Mouse (Mus musculus): ENCODE data around the gene Gmeb2. TPM values are rescaled to one million over a fixed set of nuclear protein-coding genes. Genes with fewer than 3 reads are reported as not detected.

Gmeb2 gene
- polyA plus RNA-seq, 1 experiment from 2014 or later, result 7.4 TPM

DNA sequence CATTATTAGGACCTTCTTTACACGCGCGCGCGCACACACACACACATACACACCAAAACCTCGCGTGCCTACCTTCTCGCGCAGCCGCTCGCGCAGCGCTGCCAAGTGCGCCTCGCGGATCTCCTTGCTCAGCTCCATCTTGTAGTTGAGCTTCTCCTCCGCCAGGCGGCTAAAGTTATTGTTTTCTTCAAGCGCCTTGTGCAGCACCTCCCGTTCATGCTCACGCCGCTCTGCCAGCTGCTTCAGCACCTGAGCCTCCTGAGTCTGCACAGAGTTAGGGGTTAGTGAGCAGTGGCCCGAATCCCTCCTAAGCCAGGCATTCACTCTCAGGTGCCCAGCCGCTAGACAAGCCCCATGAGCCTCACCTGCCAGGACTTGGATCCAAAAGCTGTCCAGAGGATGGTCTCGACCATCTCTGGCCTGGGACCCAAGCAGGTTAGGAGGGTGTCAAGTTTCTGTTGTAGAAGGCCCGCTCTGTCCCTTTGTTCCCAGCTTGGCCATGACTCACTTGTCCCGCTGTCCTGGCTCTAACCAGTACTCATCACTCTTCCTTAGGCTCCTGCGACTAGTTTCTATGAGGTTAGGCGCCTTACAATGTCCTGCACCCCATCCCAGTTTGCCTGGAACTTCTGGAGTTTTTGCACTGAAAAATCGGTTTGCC lies 19.4 kb upstream of the Gmeb2 start:
- Histone ChIP-seq H3K4me3 (no peak overlapping the region; the same call in 1 of the 2 replicates), H3K4me2 (no peak overlapping the region), H3K27me3 (peaks cover 58% of the 10 kb centered on the region), H3K9ac (no peak overlapping the region), H3K4me1 (replicated peaks) (peaks cover 4% of the 10 kb centered on the region; the same call in 1 of the 2 replicates), H3K9me3 (replicated peaks) (no peaks in the 10 kb centered on the region), H3K27ac (no peak overlapping the region), H3K36me3 (0 out of 2 replicates have a peak, but pooled peaks cover 4% of the 10 kb centered on the region)
- 10% methylated on average over 30 of the region's 30 CpGs for WGBS
- no peak for ATAC-seq (replicated peaks; ENCODE audit: insufficient number of reproducible peaks, insufficient read depth, low FRiP score, low read depth)

DNA sequence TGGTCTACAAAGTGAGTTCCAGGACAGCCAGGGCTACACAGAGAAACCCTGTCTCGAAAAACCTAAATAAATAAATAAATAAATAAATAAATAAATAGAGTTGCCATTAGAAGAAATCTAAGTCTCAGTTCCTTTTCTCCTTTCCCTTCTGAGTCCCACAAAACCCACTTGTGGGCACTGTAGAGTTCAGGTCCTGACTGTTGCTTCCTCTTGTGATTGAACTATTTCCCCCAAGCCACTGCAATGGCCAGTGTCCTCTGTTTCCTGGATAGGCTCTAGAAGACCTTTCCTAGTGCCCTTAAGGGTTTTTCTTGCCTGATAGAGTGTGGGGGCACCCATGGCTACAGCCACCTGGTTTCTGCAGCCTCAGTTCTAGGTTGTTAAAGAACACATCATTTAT lies 17.1 kb upstream of the Gmeb2 start:
- H3K9me3 ChIP-seq (replicated peaks), result no peaks in the 10 kb centered on the region
- no peak overlapping the region for H3K27ac ChIP-seq
- no peak overlapping the region for H3K4me3 ChIP-seq
- peaks cover 4% of the 10 kb centered on the region; the same call in 1 of the 2 replicates for H3K4me1 ChIP-seq (replicated peaks)
- no peak overlapping the region for H3K4me2 ChIP-seq
- H3K36me3 ChIP-seq, result peaks cover 21% of the 10 kb centered on the region
- 80% methylated on average over 1 of the region's 1 CpGs for WGBS
- no peak overlapping the region for H3K9ac ChIP-seq
- no peak for ATAC-seq (replicated peaks; ENCODE audit: insufficient number of reproducible peaks, insufficient read depth, low FRiP score, low read depth)
- H3K27me3 ChIP-seq, result peaks cover 42% of the 10 kb centered on the region

- no peak for ATAC-seq (replicated peaks; ENCODE audit: insufficient number of reproducible peaks, insufficient read depth, low FRiP score, low read depth)
- no peak overlapping the region for H3K27ac ChIP-seq
- no peak overlapping the region for H3K4me3 ChIP-seq
- no peak overlapping the region for H3K4me2 ChIP-seq
- H3K36me3 ChIP-seq, result peaks cover 21% of the 10 kb centered on the region
- no peak overlapping the region for H3K9ac ChIP-seq
- H3K9me3 ChIP-seq (replicated peaks), result no peaks in the 10 kb centered on the region
- WGBS, result 23% methylated on average over 3 of the region's 3 CpGs
- H3K27me3 ChIP-seq, result peaks cover 21% of the 10 kb centered on the region
- H3K4me1 ChIP-seq (replicated peaks), result 0 out of 2 replicates have a peak, but pooled peaks cover 1% of the 10 kb centered on the region
Observed at GRCm38 (mm10) chr2:181302041-181302440, 14.2 kb upstream of the Gmeb2 start.

DNA sequence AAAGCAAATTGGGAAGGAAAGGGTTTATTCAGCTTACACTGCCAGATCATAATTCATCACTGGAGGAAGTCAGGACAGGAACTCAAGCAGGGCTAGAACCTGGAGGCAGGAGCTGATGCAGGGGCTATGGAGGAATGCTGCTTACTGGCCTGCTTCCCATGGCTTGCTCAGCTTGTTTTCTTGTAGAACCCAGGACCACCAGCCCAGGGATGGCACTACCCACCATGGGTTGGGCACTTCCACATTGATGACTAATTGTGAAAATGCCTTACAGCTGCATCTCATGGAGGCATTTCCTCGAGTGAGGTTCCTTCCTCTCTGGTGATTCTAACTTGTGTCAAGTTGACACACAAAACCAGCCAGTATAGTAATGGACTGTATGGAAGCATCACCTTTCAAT lies 3.1 kb upstream of the Gmeb2 start:
- H3K4me1 ChIP-seq (replicated peaks), result peaks cover 16% of the 10 kb centered on the region
- no peaks in the 10 kb centered on the region for H3K27me3 ChIP-seq
- ATAC-seq (replicated peaks; ENCODE audit: insufficient number of reproducible peaks, insufficient read depth, low FRiP score, low read depth), result no peak
- H3K9me3 ChIP-seq (replicated peaks), result no peaks in the 10 kb centered on the region
- H3K4me2 ChIP-seq, result no peak overlapping the region
- WGBS, result 61% methylated on average over 1 of the region's 1 CpGs
- no peak overlapping the region for H3K4me3 ChIP-seq
- no peak overlapping the region for H3K9ac ChIP-seq
- H3K27ac ChIP-seq, result no peak overlapping the region
- no peaks in the 10 kb centered on the region for H3K36me3 ChIP-seq

- peaks cover 2% of the 10 kb centered on the region; the same call in 1 of the 2 replicates for H3K36me3 ChIP-seq
- H3K4me2 ChIP-seq, result peak overlapping the region; percentile 71
- ATAC-seq (replicated peaks; ENCODE audit: insufficient number of reproducible peaks, insufficient read depth, low FRiP score, low read depth), result no peak
- H3K9ac ChIP-seq, result peak overlapping the region; percentile 59; the same call in 1 of the 2 replicates
- 70% methylated on average over 3 of the region's 3 CpGs for WGBS
- H3K27me3 ChIP-seq, result no peaks in the 10 kb centered on the region
- peaks cover 16% of the 10 kb centered on the region for H3K4me1 ChIP-seq (replicated peaks)
- no peaks in the 10 kb centered on the region for H3K9me3 ChIP-seq (replicated peaks)
- peak overlapping the region; percentile 83 for H3K4me3 ChIP-seq
- peak overlapping the region; percentile 95 for H3K27ac ChIP-seq
Observed at GRCm38 (mm10) chr2:181288691-181289090, 856 bp upstream of the Gmeb2 start.

DNA sequence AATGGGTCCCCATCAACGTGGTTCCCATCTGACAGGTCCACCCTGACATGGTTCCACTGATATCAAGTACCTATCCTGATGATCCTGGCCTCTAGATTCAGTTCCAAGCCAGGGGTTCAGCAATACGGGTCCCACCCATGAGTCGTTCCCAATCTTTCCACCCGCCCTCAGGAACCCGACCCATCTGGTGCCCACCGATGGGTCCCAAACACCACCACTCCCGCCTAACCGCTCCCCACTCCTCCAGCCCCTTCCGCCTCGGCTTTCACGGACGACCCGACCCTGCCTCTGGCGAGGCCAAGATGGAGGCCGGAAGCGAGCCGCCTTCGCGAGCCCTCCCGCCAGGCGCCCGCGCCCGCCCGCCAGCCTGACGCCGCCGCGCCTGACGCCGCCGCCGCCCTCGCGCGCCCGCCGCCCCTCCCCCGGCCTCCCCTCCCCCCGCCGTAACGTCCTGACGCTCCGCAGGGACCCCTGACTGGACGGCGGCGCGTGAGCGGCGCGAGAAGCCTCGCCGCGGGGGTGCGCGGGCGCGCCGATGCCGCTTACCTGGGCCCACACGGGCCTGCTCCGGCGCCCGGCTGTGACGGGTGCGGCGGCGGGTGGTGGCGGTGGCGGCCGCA lies 387 bp downstream of the Gmeb2 start:
- H3K9me3 ChIP-seq (replicated peaks), result no peaks in the 10 kb centered on the region
- H3K36me3 ChIP-seq, result peaks cover 2% of the 10 kb centered on the region; the same call in 1 of the 2 replicates
- ATAC-seq (replicated peaks; ENCODE audit: insufficient number of reproducible peaks, insufficient read depth, low FRiP score, low read depth), result peak; percentile 88
- peak overlapping the region; percentile 75 for H3K4me2 ChIP-seq
- peaks cover 16% of the 10 kb centered on the region for H3K4me1 ChIP-seq (replicated peaks)
- peak overlapping the region; percentile 90 for H3K9ac ChIP-seq
- H3K4me3 ChIP-seq, result peak overlapping the region; percentile 83
- WGBS, result under 1% methylated on average over 37 of the region's 71 CpGs
- peak overlapping the region; percentile 95 for H3K27ac ChIP-seq
- no peaks in the 10 kb centered on the region for H3K27me3 ChIP-seq

- H3K36me3 ChIP-seq, result peaks cover 2% of the 10 kb centered on the region; the same call in 1 of the 2 replicates
- WGBS, result 48% methylated on average over 6 of the region's 6 CpGs
- H3K27me3 ChIP-seq, result no peaks in the 10 kb centered on the region
- ATAC-seq (replicated peaks; ENCODE audit: insufficient number of reproducible peaks, insufficient read depth, low FRiP score, low read depth), result no peak
- H3K4me2 ChIP-seq, result peak overlapping the region; percentile 75
- H3K27ac ChIP-seq, result peak overlapping the region; percentile 95
- no peaks in the 10 kb centered on the region for H3K9me3 ChIP-seq (replicated peaks)
- peak overlapping the region; percentile 83 for H3K4me3 ChIP-seq
- peaks cover 16% of the 10 kb centered on the region for H3K4me1 ChIP-seq (replicated peaks)
- H3K9ac ChIP-seq, result peak overlapping the region; percentile 90
Observed at GRCm38 (mm10) chr2:181286629-181287337, 1.1 kb downstream of the Gmeb2 start.

- WGBS, result 85% methylated on average over 1 of the region's 1 CpGs
- Histone ChIP-seq H3K4me2 (no peak overlapping the region), H3K9ac (no peak overlapping the region), H3K27ac (no peak overlapping the region), H3K36me3 (peaks cover 15% of the 10 kb centered on the region), H3K4me3 (no peak overlapping the region), H3K4me1 (replicated peaks) (no peaks in the 10 kb centered on the region), H3K27me3 (no peaks in the 10 kb centered on the region), H3K9me3 (replicated peaks) (no peaks in the 10 kb centered on the region)
- ATAC-seq (replicated peaks; ENCODE audit: insufficient number of reproducible peaks, insufficient read depth, low FRiP score, low read depth), result no peak
Observed at GRCm38 (mm10) chr2:181279968-181280367, 7.9 kb downstream of the Gmeb2 start.

- no peak for ATAC-seq (replicated peaks; ENCODE audit: insufficient number of reproducible peaks, insufficient read depth, low FRiP score, low read depth)
- Histone ChIP-seq H3K36me3 (peaks cover 20% of the 10 kb centered on the region), H3K27me3 (no peaks in the 10 kb centered on the region), H3K4me3 (no peak overlapping the region), H3K4me1 (replicated peaks) (no peaks in the 10 kb centered on the region), H3K27ac (no peak overlapping the region), H3K9me3 (replicated peaks) (no peaks in the 10 kb centered on the region), H3K4me2 (no peak overlapping the region), H3K9ac (no peak overlapping the region)
- WGBS, result 63% methylated on average over 3 of the region's 3 CpGs
Observed at GRCm38 (mm10) chr2:181277866-181278265, 10.0 kb downstream of the Gmeb2 start.

DNA sequence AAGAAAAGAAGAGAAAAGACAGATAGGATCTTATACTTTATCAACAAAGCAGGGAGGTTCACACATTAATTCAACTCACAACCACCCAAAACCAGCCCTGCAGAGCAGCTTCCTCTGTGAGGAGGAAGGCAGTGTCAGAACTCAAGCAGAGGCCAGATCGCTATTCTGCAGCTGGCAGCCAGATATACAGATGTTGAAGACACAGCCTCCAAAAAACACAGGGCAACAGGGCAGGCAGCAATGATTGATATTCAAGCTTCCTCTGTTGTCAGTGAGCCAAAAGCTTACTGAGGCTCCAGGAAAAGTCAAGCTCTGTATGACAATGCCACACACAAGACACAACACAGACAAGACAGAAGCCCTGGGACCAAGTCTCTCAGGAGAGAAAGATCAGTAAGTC lies 11.1 kb downstream of the Gmeb2 start:
- 60% methylated on average over 1 of the region's 1 CpGs for WGBS
- Histone ChIP-seq H3K27me3 (no peaks in the 10 kb centered on the region), H3K9ac (no peak overlapping the region), H3K9me3 (replicated peaks) (no peaks in the 10 kb centered on the region), H3K27ac (no peak overlapping the region), H3K36me3 (peaks cover 20% of the 10 kb centered on the region), H3K4me3 (no peak overlapping the region), H3K4me2 (no peak overlapping the region), H3K4me1 (replicated peaks) (no peaks in the 10 kb centered on the region)
- ATAC-seq (replicated peaks; ENCODE audit: insufficient number of reproducible peaks, insufficient read depth, low FRiP score, low read depth), result no peak

- H3K27me3 ChIP-seq, result no peaks in the 10 kb centered on the region
- no peak overlapping the region for H3K9ac ChIP-seq
- 86% methylated on average over 4 of the region's 4 CpGs for WGBS
- H3K9me3 ChIP-seq (replicated peaks), result no peaks in the 10 kb centered on the region
- no peaks in the 10 kb centered on the region for H3K4me1 ChIP-seq (replicated peaks)
- peaks cover 32% of the 10 kb centered on the region for H3K36me3 ChIP-seq
- H3K27ac ChIP-seq, result no peak overlapping the region
- no peak overlapping the region for H3K4me3 ChIP-seq
- no peak for ATAC-seq (replicated peaks; ENCODE audit: insufficient number of reproducible peaks, insufficient read depth, low FRiP score, low read depth)
- no peak overlapping the region for H3K4me2 ChIP-seq
Observed at GRCm38 (mm10) chr2:181274639-181275038, 13.2 kb downstream of the Gmeb2 start.
